Mouse (Mus musculus) forelimb bud, embryonic 11.5 days (tissue): ENCODE measurements at regions not wholly inside any gene's neighbourhood (a gene's known extent, or its start where the extent isn't known, plus 50 kb on each side); places are given as distances from the start of the nearest gene placed in this dataset.

Source experiments
- DNase-seq: peaks from one replicate; pipeline ENCODE4 v3.0.0-alpha.2; 2012; ENCODE audit warnings: low read depth, low spot score

DNA sequence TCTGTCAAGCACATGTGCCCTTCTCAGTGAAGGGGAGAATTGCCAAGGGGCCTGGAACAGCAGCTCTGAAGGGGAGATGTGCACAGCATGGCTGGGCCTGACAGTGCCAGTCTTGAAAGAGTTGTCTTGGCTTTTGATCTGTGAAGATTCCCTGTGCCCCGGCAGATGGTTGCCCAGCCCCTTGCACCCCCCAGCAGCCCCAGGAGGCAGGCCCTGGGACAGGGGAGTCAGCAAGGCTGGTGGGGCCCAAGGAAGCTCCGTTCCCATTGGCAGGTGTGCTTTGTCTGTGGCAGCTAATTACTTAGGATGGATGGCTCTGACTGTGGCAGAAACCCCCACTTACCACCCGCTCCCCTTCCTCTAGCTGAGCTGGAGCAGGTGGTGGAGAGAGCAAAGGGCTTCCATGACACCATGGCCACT lies 58.6 kb downstream of the Tspan17 start:
- DNase-seq = no peak

DNA sequence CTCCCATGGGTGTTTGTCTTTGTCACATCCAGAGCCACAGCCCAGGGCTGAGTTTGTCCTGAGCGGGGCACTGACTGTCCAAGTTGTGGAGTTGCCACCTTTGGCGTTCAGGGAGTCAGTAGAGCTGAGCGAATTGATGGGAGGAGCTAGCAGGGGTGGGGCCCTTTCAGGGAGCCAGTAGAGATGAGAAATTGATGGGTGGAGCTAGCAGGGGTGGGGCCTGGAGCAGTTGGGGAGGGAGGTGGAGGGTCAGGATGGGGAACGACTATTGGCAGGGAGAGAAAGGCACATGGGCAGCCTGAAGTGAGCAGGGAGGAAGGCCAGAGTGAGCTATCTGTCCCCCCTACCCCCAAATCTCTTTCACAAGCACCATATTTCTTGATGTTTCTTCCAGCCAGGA lies 62.0 kb downstream of the Tspan17 start:
- no peak for DNase-seq

GRCm38 (mm10) chr13:54855333-54856238 lies 66.4 kb downstream of the Tspan17 start:
- no peak for DNase-seq

GRCm38 (mm10) chr13:54862931-54863330 lies 73.8 kb downstream of the Tspan17 start:
- DNase-seq = no peak

DNA sequence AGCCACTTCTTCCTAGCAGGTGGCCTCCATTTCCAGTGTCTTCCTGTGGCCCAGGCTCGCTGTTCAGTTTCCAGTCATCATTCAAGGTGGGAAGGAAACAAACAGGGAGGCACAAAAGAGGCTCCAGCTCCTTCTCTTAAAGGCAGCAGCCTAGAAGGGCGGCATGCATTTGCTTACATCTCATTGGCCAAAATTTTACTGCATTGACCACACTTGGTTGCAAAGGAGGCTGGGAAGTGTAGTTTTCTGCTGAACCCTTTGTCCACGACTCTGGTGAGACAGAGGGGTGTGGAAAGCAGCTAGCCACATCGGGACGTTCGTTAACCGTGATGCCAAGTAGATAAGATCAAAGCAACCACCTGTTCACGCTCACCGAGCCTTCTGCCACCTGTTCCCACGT lies 74.9 kb downstream of the Tspan17 start:
- DNase-seq = no peak

DNA sequence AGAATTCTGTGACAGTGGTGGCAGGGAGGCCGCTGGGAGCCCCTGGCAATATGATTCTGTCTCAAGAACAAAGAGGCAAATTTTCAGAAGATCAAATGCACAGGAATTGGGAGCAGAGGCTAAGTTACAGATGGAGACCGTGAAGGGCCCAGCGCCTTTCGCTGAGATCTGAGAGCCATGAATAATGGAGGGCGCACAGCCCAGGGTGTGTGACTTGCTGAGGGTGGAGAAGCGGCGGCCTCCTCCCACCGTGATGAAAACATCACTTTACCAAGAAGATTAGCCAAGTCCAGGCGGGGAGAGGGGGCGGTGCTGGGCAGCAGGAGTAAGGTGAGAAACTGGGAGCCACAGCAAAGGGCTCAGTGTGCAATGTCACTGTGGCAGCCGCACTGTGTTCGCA lies 77.2 kb upstream of the Unc5a start:
- DNase-seq = no peak

DNA sequence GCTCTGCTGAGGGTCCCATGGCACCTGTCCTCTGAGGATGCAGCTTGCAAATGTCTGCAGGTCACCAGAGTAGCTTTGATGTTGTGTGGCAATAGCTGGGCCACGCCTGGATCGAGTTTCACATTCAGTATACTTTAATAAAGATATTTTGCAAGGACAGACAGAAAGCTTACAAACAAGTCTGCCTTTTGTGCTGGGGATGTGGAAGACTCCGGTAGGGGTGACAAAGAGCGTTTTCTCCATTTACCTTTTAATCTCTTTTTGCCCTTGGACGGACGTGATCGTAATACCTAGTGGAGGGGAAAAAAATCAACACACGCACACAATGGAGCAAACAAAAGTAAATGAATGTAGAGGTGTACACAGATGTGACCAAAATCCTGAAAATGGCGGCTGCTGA lies 75.3 kb upstream of the Unc5a start:
- DNase-seq = no peak

- DNase-seq = no peak
Measured at GRCm38 (mm10) chr13:54874291-54875200, 74.7 kb upstream of the Unc5a start.

DNA sequence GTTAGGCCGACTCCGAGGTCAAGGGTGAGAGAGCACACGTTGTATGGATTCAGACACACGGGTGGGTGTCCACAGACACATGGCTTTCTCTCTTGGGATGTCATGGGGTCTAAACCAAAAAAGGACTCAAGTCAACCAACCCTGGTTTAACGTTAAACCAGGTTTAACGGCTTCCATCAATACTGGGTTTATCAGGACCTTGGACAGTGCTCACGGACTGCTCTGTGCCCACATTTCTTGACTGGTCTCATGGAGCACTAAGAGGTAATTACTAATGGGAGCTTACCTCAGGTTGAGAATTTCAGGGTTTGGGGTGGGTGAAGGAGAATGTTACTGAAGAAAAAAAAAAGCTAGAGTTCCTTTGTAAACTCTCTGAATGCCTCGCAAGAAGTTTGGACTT lies 72.7 kb upstream of the Unc5a start:
- DNase-seq = peak; percentile 80

DNA sequence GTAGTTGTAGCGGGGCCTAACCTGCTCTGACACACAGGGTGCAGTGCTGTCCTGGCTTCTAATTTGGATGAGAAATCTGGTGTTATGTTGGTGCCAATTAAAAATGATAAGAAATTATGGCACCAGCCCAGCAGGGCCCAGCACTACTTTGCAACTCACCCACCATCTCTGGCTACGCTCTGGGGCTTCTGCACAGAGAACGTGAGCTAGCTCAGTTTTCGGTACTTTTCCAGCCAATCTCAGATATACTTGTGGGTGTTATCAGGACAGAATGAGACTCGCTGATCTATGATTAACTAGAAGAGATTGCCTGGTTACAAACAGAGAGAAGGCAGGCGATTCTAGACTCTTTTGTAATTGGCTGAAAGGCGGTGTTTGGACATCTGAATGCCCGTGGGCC lies 71.6 kb upstream of the Unc5a start:
- DNase-seq = no peak

GRCm38 (mm10) chr13:54879325-54879724 lies 69.9 kb upstream of the Unc5a start:
- DNase-seq = no peak

DNA sequence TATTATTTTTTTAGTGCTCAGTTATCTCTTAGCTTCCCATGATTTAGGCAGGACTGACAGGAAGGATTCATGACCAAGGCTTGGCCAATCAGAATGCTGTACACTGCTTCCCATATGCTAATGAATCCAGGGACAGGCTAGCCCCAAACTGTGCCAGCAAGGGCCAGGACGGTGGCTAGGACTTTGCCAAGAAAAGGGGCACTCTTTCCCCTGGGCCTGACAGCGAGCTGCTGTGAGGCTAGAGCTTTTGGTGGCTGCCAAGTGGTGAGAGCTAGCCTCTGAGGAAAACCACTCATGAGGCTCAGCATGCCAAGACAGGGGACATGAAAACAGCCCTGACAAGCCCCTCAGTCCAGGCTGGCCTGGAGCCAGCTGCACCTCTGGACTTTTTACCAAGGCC lies 69.0 kb upstream of the Unc5a start:
- no peak for DNase-seq

- no peak for DNase-seq
Measured at GRCm38 (mm10) chr13:54882781-54883180, 66.4 kb upstream of the Unc5a start.

DNA sequence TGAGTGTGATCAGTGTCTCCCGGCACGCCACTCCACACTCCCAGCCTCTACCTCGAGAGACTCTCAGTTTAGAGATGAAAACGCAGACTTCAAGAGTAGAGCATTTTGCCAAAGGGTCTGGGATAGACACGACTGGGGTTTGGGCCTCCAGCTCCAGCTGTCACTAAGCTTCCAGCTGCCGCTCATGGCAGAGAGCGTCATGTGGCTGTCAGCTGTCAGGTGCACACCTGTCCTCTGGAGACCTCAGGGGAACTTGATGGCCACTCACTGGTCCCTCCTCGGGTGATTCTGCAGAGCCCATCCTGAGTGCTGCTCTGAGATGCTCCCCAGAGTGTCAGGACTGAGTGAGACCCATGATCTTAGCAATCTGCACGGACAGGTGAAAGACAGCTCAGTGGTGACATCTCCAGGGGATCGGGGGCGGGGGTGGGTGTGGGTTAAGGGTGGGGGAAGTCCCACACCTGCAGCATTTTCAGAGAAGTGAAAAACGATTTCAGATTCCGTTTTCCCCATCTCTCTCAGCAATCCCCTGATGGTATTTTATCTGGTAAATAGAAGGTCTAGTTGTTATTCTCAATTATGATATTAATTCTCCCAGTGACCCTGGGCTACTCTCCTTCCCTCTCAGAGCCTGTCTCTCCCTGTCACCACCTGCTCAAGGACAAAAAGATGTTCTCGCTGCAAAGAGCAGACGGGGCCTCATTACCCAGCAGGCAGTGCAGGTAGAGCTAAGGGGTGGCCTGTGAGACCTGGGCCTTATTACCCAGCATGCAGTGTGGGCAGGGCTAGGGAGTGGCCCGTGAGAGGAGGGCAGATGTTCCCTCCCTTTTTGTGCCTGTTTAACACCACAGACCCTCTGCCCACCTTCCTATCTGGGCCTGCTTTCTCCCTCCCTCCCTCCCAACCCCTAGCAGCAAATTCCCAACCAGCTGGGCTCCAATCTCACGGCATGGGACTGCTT lies 65.2 kb upstream of the Unc5a start:
- no peak for DNase-seq

DNA sequence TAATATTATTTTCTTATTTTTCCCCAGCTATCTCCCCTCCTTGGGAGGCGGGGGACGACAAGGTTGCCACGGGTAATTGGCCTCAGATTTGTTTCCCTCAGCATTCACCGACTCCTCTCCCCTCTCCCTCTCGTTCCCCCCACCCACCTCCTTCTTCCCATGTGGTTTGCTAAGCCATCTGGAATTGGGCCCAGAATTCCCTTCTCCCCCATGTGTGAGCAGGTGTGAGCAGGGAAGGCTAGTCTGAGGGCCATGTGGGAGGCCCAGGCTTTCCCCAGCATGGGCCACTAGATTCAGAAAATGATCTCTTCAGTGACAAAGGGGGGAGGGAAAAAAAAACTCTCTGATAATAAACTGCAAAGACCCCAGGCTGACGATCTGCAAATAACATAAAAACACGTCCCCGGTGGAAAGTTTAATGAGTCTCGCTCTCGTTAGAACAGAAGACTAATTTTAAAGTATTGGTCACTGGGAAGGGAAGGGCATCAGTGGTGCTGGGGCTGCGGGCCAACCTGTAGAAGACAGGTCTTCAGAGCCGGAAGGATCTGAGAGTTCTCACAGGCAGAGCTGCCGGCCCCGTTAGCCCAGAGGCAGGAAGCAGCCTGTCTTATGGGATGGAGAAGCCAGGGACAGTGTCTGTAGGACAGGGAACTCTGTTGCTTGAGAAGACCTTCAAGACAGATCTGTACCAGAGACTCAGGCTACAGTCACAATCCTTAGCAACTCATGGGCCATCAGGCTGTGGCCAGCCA lies 64.3 kb upstream of the Unc5a start:
- DNase-seq = peak; percentile 33

GRCm38 (mm10) chr13:54887366-54887921 lies 61.8 kb upstream of the Unc5a start:
- no peak for DNase-seq

GRCm38 (mm10) chr13:54888021-54888420 lies 61.2 kb upstream of the Unc5a start:
- no peak for DNase-seq

- DNase-seq = no peak
Measured at GRCm38 (mm10) chr13:54889684-54890399, 59.4 kb upstream of the Unc5a start.

GRCm38 (mm10) chr13:54892572-54892971 lies 56.6 kb upstream of the Unc5a start:
- no peak for DNase-seq

DNA sequence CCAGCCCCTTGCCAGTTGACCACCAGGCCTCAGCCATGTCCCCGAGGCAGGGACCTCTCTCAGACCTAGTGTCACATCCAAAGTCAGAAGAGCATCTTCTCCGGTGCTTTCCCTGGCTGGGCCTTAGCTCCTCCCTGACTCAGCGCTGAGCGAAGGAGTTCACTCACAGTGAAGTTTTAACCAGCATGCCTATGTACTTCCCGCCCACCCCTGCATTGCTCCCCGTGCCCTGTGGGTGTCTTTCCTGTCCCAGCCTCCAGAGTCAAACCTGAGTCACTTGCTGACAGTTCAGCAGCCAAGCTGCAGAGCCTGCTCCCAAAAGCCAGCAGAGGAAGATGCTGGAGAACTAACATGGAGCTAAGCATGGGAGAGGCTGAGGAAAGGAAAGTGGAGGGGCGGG lies 55.6 kb upstream of the Unc5a start:
- no peak for DNase-seq
